Mouse (Mus musculus) midbrain, postnatal 0 days (tissue): ENCODE measurements around the gene Prmt1. TPM values are rescaled to one million over a fixed set of nuclear protein-coding genes. Genes with fewer than 3 reads are reported as not detected.

ENCODE experiments used
- ATAC-seq: fragments of 200-750 bp; cut with Nextera tagmentation; 2 replicates; pipeline ENCODE4 v1.8.0; 2017; ENCODE audit warnings: moderate number of reproducible peaks, mild to moderate bottlenecking, moderate TSS enrichment, moderate library complexity; ENCODE audit not compliant: low FRiP score
- DNase-seq: peaks from one replicate; pipeline ENCODE4 v3.0.0-alpha.2; 2015; ENCODE audit warnings: low spot score
- H3K27ac ChIP-seq: fragments of 300-500 bp; sonication (generic); 2 replicates; pipeline ENCODE4 v1.5.1; 2014; ENCODE audit warnings: low read depth, mild to moderate bottlenecking, low read length, mixed read lengths
- H3K27me3 ChIP-seq: fragments of 300-500 bp; sonication (generic); 2 replicates; pipeline ENCODE4 v1.6.1; 2014; ENCODE audit warnings: low read length, control low read depth, mixed read lengths; ENCODE audit not compliant: insufficient read depth
- H3K36me3 ChIP-seq: fragments of 300-500 bp; sonication (generic); 2 replicates; pipeline ENCODE4 v1.6.1; 2014; ENCODE audit warnings: low read length, control low read depth, mixed read lengths; ENCODE audit not compliant: insufficient read depth
- H3K4me1 ChIP-seq: fragments of 300-500 bp; sonication (generic); 2 replicates; pipeline ENCODE4 v1.6.1; 2014; ENCODE audit warnings: mild to moderate bottlenecking, control low read depth, antibody characterized with exemption, low read length, mixed read lengths; ENCODE audit not compliant: insufficient read depth
- H3K4me2 ChIP-seq: fragments of 300-500 bp; sonication (generic); 2 replicates; pipeline ENCODE4 v1.6.1; 2014; ENCODE audit warnings: low read depth, mild to moderate bottlenecking, low read length, mixed read lengths; ENCODE audit not compliant: poor library complexity, severe bottlenecking
- H3K4me3 ChIP-seq: fragments of 300-500 bp; sonication (generic); 2 replicates; pipeline ENCODE4 v1.5.1; 2014; ENCODE audit warnings: low read depth, mild to moderate bottlenecking, low read length, moderate library complexity
- H3K9ac ChIP-seq: fragments of 300-500 bp; sonication (generic); replicated peaks from 2 replicates; pipeline ENCODE4 v1.6.1; 2014; ENCODE audit warnings: mild to moderate bottlenecking, low read length, moderate library complexity, mixed read lengths; ENCODE audit not compliant: poor library complexity, severe bottlenecking
- H3K9me3 ChIP-seq: fragments of 300-500 bp; sonication (generic); 2 replicates; pipeline ENCODE4 v1.6.1; 2016; ENCODE audit warnings: low read length, control low read depth
- CTCF ChIP-seq: IDR thresholded peaks from 2 replicates; pipeline ENCODE4 v1.5.1; 2016; ENCODE audit warnings: antibody characterized with exemption, mild to moderate bottlenecking
- WGBS: fragments of 180-500 bp; shearing (Covaris S2); extraction: QIAGEN DNeasy Blood & Tissue Kit; methylation state at CpG from one replicate; pipeline ENCODE4 v1.1.7; 2014; 5-methylcytosine and 5-hydroxymethylcytosine counted together
- polyA plus RNA-seq: library from polyadenylated mRNA; unstranded; fragments of >200 nt; fragmentation: Nextera tagmentation; extraction: Ambion mirVana; gene quantifications from 2 replicates; pipeline ENCODE4 v1.2.1, GENCODE M21; 2015
- total RNA-seq: library from RNA; depleted of rRNA; stranded (reverse); fragments of >200 nt; gene quantifications from 2 replicates; pipeline ENCODE4 v1.2.3, GENCODE M21; 2014

Prmt1 gene
- total and polyA plus RNA-seq, 2 experiments from 2014 or later: 285 to 580 TPM

DNA sequence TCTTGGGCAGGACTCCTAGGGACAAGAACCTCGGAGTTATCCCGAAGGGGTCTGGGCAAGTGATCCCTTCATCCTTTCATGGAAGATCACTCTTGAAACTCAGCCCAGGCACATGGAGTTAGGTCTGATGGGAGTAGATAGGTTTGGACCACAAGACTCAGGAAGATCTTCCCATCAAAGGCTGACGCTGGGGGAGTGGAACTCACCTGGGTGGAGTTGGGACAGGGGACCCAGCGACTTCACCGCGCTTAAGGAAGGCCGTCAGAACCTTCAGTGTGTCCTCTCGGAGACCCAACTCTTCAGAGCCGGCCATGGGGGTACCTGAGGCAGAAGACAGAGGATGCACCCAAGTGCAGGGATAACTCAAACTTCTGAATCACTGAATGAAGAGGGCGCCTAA, 10.3 kb upstream of the Prmt1 start:
- Histone ChIP-seq H3K9me3 (no peaks in the 10 kb centered on the region), H3K27ac (no peak overlapping the region), H3K9ac (no peak overlapping the region), H3K27me3 (no peaks in the 10 kb centered on the region), H3K4me3 (peak overlapping the region; percentile 54), H3K4me1 (0 out of 2 replicates have a peak, but pooled peaks cover 2% of the 10 kb centered on the region), H3K4me2 (peak overlapping the region; percentile 80), H3K36me3 (peaks cover 21% of the 10 kb centered on the region)
- TF ChIP-seq CTCF: no peak
- ATAC-seq (no peak), DNase-seq (no peak)
- 13% methylated on average over 10 of the region's 10 CpGs for WGBS

- no peak for TF ChIP-seq CTCF
- Histone ChIP-seq H3K27ac (peak overlapping the region; percentile 93), H3K9me3 (no peaks in the 10 kb centered on the region), H3K4me1 (peaks cover 16% of the 10 kb centered on the region), H3K36me3 (peaks cover 11% of the 10 kb centered on the region; the same call in 1 of the 2 replicates), H3K9ac (peak overlapping the region; percentile 72), H3K4me2 (peak overlapping the region; percentile 75), H3K4me3 (peak overlapping the region; percentile 87), H3K27me3 (no peaks in the 10 kb centered on the region)
- WGBS: under 1% methylated on average over 29 of the region's 29 CpGs
- ATAC-seq (peak; percentile 8), DNase-seq (no peak)
Observed at GRCm38 (mm10) chr7:44986879-44987718, 731 bp upstream of the Prmt1 start.

- Histone ChIP-seq H3K4me3 (peak overlapping the region; percentile 87), H3K27me3 (no peaks in the 10 kb centered on the region), H3K9ac (peak overlapping the region; percentile 96), H3K36me3 (peaks cover 25% of the 10 kb centered on the region), H3K4me2 (peak overlapping the region; percentile 67), H3K27ac (peak overlapping the region; percentile 98), H3K4me1 (peaks cover 16% of the 10 kb centered on the region), H3K9me3 (no peaks in the 10 kb centered on the region)
- 0% methylated on average over 37 of the region's 45 CpGs for WGBS
- DNase-seq: peak; percentile 79
- peak; percentile 14 for ATAC-seq
- TF ChIP-seq CTCF: peak; percentile 60
Observed at GRCm38 (mm10) chr7:44985595-44986191, 675 bp downstream of the Prmt1 start.

- no peak overlapping the region for H3K9ac ChIP-seq
- H3K27me3 ChIP-seq: no peaks in the 10 kb centered on the region
- H3K4me1 ChIP-seq: peaks cover 16% of the 10 kb centered on the region
- H3K27ac ChIP-seq: no peak overlapping the region
- WGBS: 36% methylated on average over 3 of the region's 3 CpGs
- H3K9me3 ChIP-seq: no peaks in the 10 kb centered on the region
- no peak for TF ChIP-seq CTCF
- DNase-seq: no peak
- peaks cover 32% of the 10 kb centered on the region for H3K36me3 ChIP-seq
- H3K4me3 ChIP-seq: peak overlapping the region; percentile 87
- peak overlapping the region; percentile 67 for H3K4me2 ChIP-seq
- ATAC-seq: no peak
Observed at GRCm38 (mm10) chr7:44984833-44985164, 1.6 kb downstream of the Prmt1 start.

GRCm38 (mm10) chr7:44983944-44984832, 2.2 kb downstream of the Prmt1 start:
- 49% methylated on average over 7 of the region's 7 CpGs for WGBS
- peaks cover 38% of the 10 kb centered on the region for H3K36me3 ChIP-seq
- H3K9me3 ChIP-seq: no peaks in the 10 kb centered on the region
- H3K27ac ChIP-seq: no peak overlapping the region
- DNase-seq (no peak), ATAC-seq (no peak)
- TF ChIP-seq CTCF: peak; percentile 1; the same call in 1 of the 2 replicates
- no peak overlapping the region for H3K4me3 ChIP-seq
- H3K4me2 ChIP-seq: peak overlapping the region; percentile 67
- peaks cover 16% of the 10 kb centered on the region for H3K4me1 ChIP-seq
- 0 out of 2 replicates have a peak overlapping the region, but pooled peaks have one; percentile 24 for H3K9ac ChIP-seq
- no peaks in the 10 kb centered on the region for H3K27me3 ChIP-seq
